Mouse (Mus musculus): ENCODE results near the gene Ccdc157. TPM values are rescaled to one million over a fixed set of nuclear protein-coding genes. Genes with fewer than 3 reads are reported as not detected.
"Not testable (repeated sequence)": the region's sequence is repeated elsewhere in the genome, so short reads cannot be mapped to it uniquely, and the experiment has no call there.

Ccdc157 gene
- 1 to 10 TPM; 1.8 to 1.9 TPM for total RNA-seq (2021)
- long read RNA-seq, experiment 1, full-length matches to known transcripts, result 1 of 5 reads
- long read RNA-seq, experiment 1, partial matches to known transcripts, result 4 of 5 reads
- long read RNA-seq, experiment 1, other reads (novel, unspliced or antisense), result 0 of 5 reads
- long read RNA-seq, experiment 2, full-length matches to known transcripts, result 1 of 4 reads
- long read RNA-seq, experiment 2, partial matches to known transcripts, result 0 of 4 reads
- long read RNA-seq, experiment 2, other reads (novel, unspliced or antisense), result 3 of 4 reads

GRCm38 (mm10) chr11:4159808-4160708 lies at the start of gene Ccdc157, which contains the start of gene Sf3a1:
TSS of gene Ccdc157 (minus strand) at chr11:4160293.
TSS of gene Sf3a1 (plus strand) at chr11:4160350.
- peak; percentile 96 for DNase-seq (ENCODE audit: low spot score)

GRCm38 (mm10) chr11:4209556-4209955 lies 49.5 kb upstream of the Ccdc157 start:
- DNase-seq (ENCODE audit: low spot score), result no peak

GRCm38 (mm10) chr11:4207655-4208054 lies 47.6 kb upstream of the Ccdc157 start:
- no peak for DNase-seq (ENCODE audit: low spot score)

- DNase-seq (ENCODE audit: low spot score), result no peak
Measured at GRCm38 (mm10) chr11:4206563-4206962, 46.5 kb upstream of the Ccdc157 start.

- no peak for DNase-seq (ENCODE audit: low spot score)
Measured at GRCm38 (mm10) chr11:4205951-4206350, 45.9 kb upstream of the Ccdc157 start.

- DNase-seq (ENCODE audit: low spot score), result no peak
Measured at GRCm38 (mm10) chr11:4205097-4205655, 45.1 kb upstream of the Ccdc157 start.

GRCm38 (mm10) chr11:4203705-4204074 lies 43.6 kb upstream of the Ccdc157 start:
- peak; percentile 68 for DNase-seq (ENCODE audit: low spot score)

- no peak for DNase-seq (ENCODE audit: low spot score)
Measured at GRCm38 (mm10) chr11:4202995-4203704, 43.1 kb upstream of the Ccdc157 start.

GRCm38 (mm10) chr11:4201981-4202700 lies 42.0 kb upstream of the Ccdc157 start:
- no peak for DNase-seq (ENCODE audit: low spot score)

- DNase-seq (ENCODE audit: low spot score), result no peak
Measured at GRCm38 (mm10) chr11:4197691-4198090, 37.6 kb upstream of the Ccdc157 start.

- no peak for DNase-seq (ENCODE audit: low spot score)
Measured at GRCm38 (mm10) chr11:4196636-4197035, 36.5 kb upstream of the Ccdc157 start.

GRCm38 (mm10) chr11:4195597-4196031 lies 35.5 kb upstream of the Ccdc157 start:
- no peak for DNase-seq (ENCODE audit: low spot score)

GRCm38 (mm10) chr11:4193420-4193819 lies 33.3 kb upstream of the Ccdc157 start:
- DNase-seq (ENCODE audit: low spot score), result no peak

GRCm38 (mm10) chr11:4192757-4193156 lies 32.7 kb upstream of the Ccdc157 start:
- DNase-seq (ENCODE audit: low spot score), result no peak

GRCm38 (mm10) chr11:4190677-4191076 lies 30.6 kb upstream of the Ccdc157 start:
- peak; percentile 43 for DNase-seq (ENCODE audit: low spot score)

- DNase-seq (ENCODE audit: low spot score), result no peak
Measured at GRCm38 (mm10) chr11:4189182-4189581, 29.1 kb upstream of the Ccdc157 start.

GRCm38 (mm10) chr11:4187318-4187700 lies 27.2 kb upstream of the Ccdc157 start:
- no peak for DNase-seq (ENCODE audit: low spot score)

- DNase-seq (ENCODE audit: low spot score), result peak; percentile 98
Measured at GRCm38 (mm10) chr11:4186486-4187317, 26.6 kb upstream of the Ccdc157 start, which contains the start of gene Tbc1d10a. TSS of gene Tbc1d10a (plus strand) at chr11:4186789.

- DNase-seq (ENCODE audit: low spot score), result not testable (repeated sequence)
Measured at GRCm38 (mm10) chr11:4185480-4185879, 25.4 kb upstream of the Ccdc157 start.
